Mouse (Mus musculus) heart, adult 2 months (tissue): ENCODE measurements at regions not wholly inside any gene's neighbourhood (a gene's known extent, or its start where the extent isn't known, plus 50 kb on each side); places are given as distances from the start of the nearest gene placed in this dataset.
A peak's percentile ranks its signal among the peaks of the same experiment; 100 is the strongest.

Source experiments
- DNase-seq, 2 experiments: peaks; one replicate each; pipeline ENCODE4 v3.0.0; 2021
- H3K27ac ChIP-seq: fragments of 200-600 bp; 2 replicates; pipeline ENCODE4 v1.8.1; 2022
- H3K27me3 ChIP-seq: fragments of 200-500 bp; 2 replicates; pipeline ENCODE4 v1.6.1; 2012; ENCODE audit warnings: mild to moderate bottlenecking, low read length, inconsistent platforms, mixed read lengths; ENCODE audit not compliant: control insufficient read depth, insufficient read depth
- H3K36me3 ChIP-seq: fragments of 200-500 bp; 2 replicates; pipeline ENCODE4 v1.6.1; 2012; ENCODE audit warnings: low read length, inconsistent platforms; ENCODE audit not compliant: control insufficient read depth, insufficient read depth
- H3K4me1 ChIP-seq: fragments of 200-500 bp; 2 replicates; pipeline ENCODE4 v1.6.1; 2011; ENCODE audit warnings: low read length; ENCODE audit not compliant: control insufficient read depth, insufficient read depth
- H3K4me3 ChIP-seq: fragments of 200-600 bp; 2 replicates; pipeline ENCODE4 v1.8.1; 2022
- H3K79me2 ChIP-seq: fragments of 200-500 bp; replicated peaks from 2 replicates; pipeline ENCODE4 v1.6.1; 2012; ENCODE audit warnings: mild to moderate bottlenecking, inconsistent platforms, low read length, moderate library complexity, mixed read lengths; ENCODE audit not compliant: control insufficient read depth, insufficient read depth
- H3K9ac ChIP-seq: fragments of 200-500 bp; 2 replicates; pipeline ENCODE4 v1.6.1; 2012; ENCODE audit warnings: low read depth, mild to moderate bottlenecking, control low read depth, inconsistent platforms, low read length, mixed read lengths
- CTCF ChIP-seq: fragments of 200-600 bp; IDR thresholded peaks from 2 replicates; pipeline ENCODE4 v1.8.1; 2022; ENCODE audit warnings: antibody characterized with exemption, mild to moderate bottlenecking, moderate library complexity
- EP300 ChIP-seq: fragments of 200-500 bp; IDR thresholded peaks from 2 replicates; pipeline ENCODE4 v1.6.1; 2011; ENCODE audit warnings: low read depth, low read length, control low read depth; ENCODE audit not compliant: insufficient read depth
- POLR2A ChIP-seq: fragments of 200-500 bp; IDR thresholded peaks from 2 replicates; pipeline ENCODE4 v1.6.1; 2011; ENCODE audit warnings: mild to moderate bottlenecking, low read depth, low read length, control low read depth; ENCODE audit not compliant: insufficient read depth
- WGBS: fragments of 180-500 bp; shearing (Covaris S2); methylation state at CpG from one replicate; pipeline ENCODE4 v1.1.7; 2018; 5-methylcytosine and 5-hydroxymethylcytosine counted together
- intact Hi-C: fragments of 180-260 bp; cut with DNase I; formaldehyde crosslinking; loops from one replicate; pipeline ENCODE4 v1.15.1; 2025

GRCm38 (mm10) chr1:50831663-50832062 lies 68.8 kb upstream of the Tmeff2 start:
- Histone ChIP-seq H3K36me3 (no peaks in the 10 kb centered on the region), H3K9ac (no peak overlapping the region), H3K27me3 (no peaks in the 10 kb centered on the region), H3K27ac (no peak overlapping the region), H3K4me1 (no peaks in the 10 kb centered on the region), H3K79me2 (no peaks in the 10 kb centered on the region), H3K4me3 (no peak overlapping the region)
- intact Hi-C loops: no loop called here
- DNase-seq: no peak
- 47% methylated on average over 1 of the region's 1 CpGs for WGBS
- TF ChIP-seq EP300 (no peak), CTCF (peak; percentile 51), POLR2A (no peak)

DNA sequence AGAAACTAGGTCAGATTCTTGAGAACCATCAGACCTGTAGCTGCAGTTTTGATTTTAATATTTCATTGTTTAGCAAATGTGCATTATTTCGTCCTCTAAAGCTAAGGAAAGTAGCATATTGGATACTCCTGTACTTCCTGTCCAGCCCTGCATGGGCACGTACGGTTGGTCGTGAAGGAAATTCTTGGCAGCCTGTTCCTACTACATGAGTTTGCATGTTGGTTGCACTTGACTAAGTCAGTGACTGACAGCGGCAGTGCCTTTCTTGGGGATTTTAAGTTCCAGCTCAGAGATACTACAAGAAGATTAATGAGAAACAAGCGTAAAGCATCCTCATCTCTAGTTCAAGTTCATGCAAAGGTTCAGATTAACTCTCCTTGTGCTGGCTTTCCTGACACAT lies 64.3 kb upstream of the Tmeff2 start:
- Histone ChIP-seq H3K27ac (no peak overlapping the region), H3K79me2 (no peaks in the 10 kb centered on the region), H3K9ac (no peak overlapping the region), H3K4me1 (no peaks in the 10 kb centered on the region), H3K36me3 (no peaks in the 10 kb centered on the region), H3K4me3 (no peak overlapping the region), H3K27me3 (no peaks in the 10 kb centered on the region)
- intact Hi-C loops: no loop called here
- DNase-seq: no peak
- TF ChIP-seq CTCF (no peak), EP300 (no peak), POLR2A (no peak)
- 37% methylated on average over 6 of the region's 6 CpGs for WGBS

DNA sequence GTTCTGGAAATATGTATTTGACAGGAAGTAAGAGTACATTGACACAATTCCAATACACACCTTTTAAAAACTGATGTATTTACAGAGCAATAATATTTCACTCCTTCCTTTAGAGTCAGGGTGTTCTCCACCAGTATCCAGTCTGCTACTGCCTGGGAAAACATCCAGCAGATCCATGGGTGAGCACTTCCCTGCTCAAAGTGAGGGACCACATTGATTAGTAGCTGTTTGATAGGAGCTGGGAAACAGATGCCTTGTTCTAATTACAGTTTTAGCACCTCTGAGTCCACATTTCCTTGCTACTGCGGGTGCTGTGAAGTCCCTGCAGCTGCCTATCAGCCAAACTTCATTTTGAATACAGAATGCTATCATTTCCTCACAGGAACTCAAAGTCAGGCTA lies 53.3 kb upstream of the Tmeff2 start:
- H3K79me2 ChIP-seq: no peaks in the 10 kb centered on the region
- intact Hi-C loops: no loop called here
- H3K9ac ChIP-seq: no peak overlapping the region
- WGBS: 31% methylated on average over 1 of the region's 1 CpGs
- TF ChIP-seq EP300 (no peak), CTCF (no peak), POLR2A (no peak)
- H3K36me3 ChIP-seq: no peaks in the 10 kb centered on the region
- H3K27me3 ChIP-seq: no peaks in the 10 kb centered on the region
- H3K4me1 ChIP-seq: no peaks in the 10 kb centered on the region
- no peak overlapping the region for H3K27ac ChIP-seq
- DNase-seq: no peak
- no peak overlapping the region for H3K4me3 ChIP-seq
